Mouse (Mus musculus) embryonic facial prominence, embryonic 12.5 days (tissue): Measurements from ENCODE around the gene Plac8. TPM values are rescaled to one million over a fixed set of nuclear protein-coding genes. Genes with fewer than 3 reads are reported as not detected.

ENCODE experiments used
- ATAC-seq: fragments of 200-750 bp; cut with Nextera tagmentation; 2 replicates; pipeline ENCODE4 v1.8.0; 2017; ENCODE audit not compliant: insufficient number of reproducible peaks, insufficient read depth, low FRiP score, low TSS enrichment
- H3K27ac ChIP-seq: fragments of 300-500 bp; sonication (generic); 2 replicates; pipeline ENCODE4 v1.5.1; 2016; ENCODE audit warnings: mild to moderate bottlenecking
- H3K27me3 ChIP-seq: fragments of 300-500 bp; sonication (generic); 2 replicates; pipeline ENCODE4 v1.6.1; 2016; ENCODE audit warnings: mild to moderate bottlenecking, moderate library complexity
- H3K36me3 ChIP-seq: fragments of 300-500 bp; sonication (generic); 2 replicates; pipeline ENCODE4 v1.6.1; 2016; ENCODE audit warnings: mild to moderate bottlenecking
- H3K4me1 ChIP-seq: fragments of 300-500 bp; sonication (generic); 2 replicates; pipeline ENCODE4 v1.6.1; 2016
- H3K4me2 ChIP-seq: fragments of 300-500 bp; sonication (generic); replicated peaks from 2 replicates; pipeline ENCODE4 v1.6.1; 2016; ENCODE audit warnings: mild to moderate bottlenecking, moderate library complexity
- H3K4me3 ChIP-seq: fragments of 300-500 bp; sonication (generic); 2 replicates; pipeline ENCODE4 v1.5.1; 2016; ENCODE audit warnings: mild to moderate bottlenecking
- H3K9ac ChIP-seq: fragments of 300-500 bp; sonication (generic); 2 replicates; pipeline ENCODE4 v1.6.1; 2016; ENCODE audit warnings: mild to moderate bottlenecking, moderate library complexity
- H3K9me3 ChIP-seq: fragments of 300-500 bp; sonication (generic); 2 replicates; pipeline ENCODE4 v1.6.1; 2016; ENCODE audit warnings: mild to moderate bottlenecking, moderate library complexity
- WGBS: fragments of 180-500 bp; shearing (Covaris S2); methylation state at CpG from one replicate; pipeline ENCODE4 v1.1.7; 2016; 5-methylcytosine and 5-hydroxymethylcytosine counted together
- polyA plus RNA-seq: library from polyadenylated mRNA; unstranded; fragments of >200 nt; fragmentation: Nextera tagmentation; extraction: Ambion mirVana; gene quantifications from 2 replicates; pipeline ENCODE4 v1.2.1, GENCODE M21; 2016

Gene Plac8
- polyA plus RNA-seq, 1 experiment from 2014 or later = 3.6 TPM

DNA sequence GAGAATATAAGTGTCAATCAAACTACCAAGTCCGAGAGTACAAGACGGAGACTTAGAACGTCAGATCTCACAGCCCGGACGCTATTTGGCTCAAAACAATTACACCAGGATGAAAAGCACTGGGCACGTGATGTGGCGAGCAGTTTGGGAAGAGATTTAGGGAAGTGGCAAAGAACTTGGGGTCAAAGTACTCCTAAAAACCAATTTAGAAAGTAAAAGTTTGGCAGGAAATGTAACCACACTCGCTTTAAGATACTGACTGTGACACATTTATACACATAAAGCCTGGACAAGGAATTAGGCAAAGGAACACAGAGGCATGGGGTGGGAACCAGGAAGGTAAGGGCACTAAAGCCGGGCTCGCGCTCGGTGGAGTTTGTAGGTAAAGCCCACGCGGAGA lies 15.0 kb downstream of the Plac8 start:
- Histone ChIP-seq H3K4me2 (no peak overlapping the region), H3K9me3 (no peaks in the 10 kb centered on the region), H3K27me3 (no peaks in the 10 kb centered on the region), H3K36me3 (no peaks in the 10 kb centered on the region), H3K4me3 (no peak overlapping the region), H3K27ac (no peak overlapping the region), H3K4me1 (no peaks in the 10 kb centered on the region), H3K9ac (no peak overlapping the region)
- ATAC-seq = no peak
- 84% methylated on average over 14 of the region's 14 CpGs for WGBS

- 74% methylated on average over 8 of the region's 8 CpGs for WGBS
- Histone ChIP-seq H3K4me3 (no peak overlapping the region), H3K36me3 (peaks cover 7% of the 10 kb centered on the region), H3K27ac (no peak overlapping the region), H3K9me3 (no peaks in the 10 kb centered on the region), H3K27me3 (no peaks in the 10 kb centered on the region), H3K9ac (no peak overlapping the region), H3K4me2 (no peak overlapping the region), H3K4me1 (no peaks in the 10 kb centered on the region)
- no peak for ATAC-seq
These were observed 18.6 kb downstream of the Plac8 start for GRCm38 (mm10) chr5:100553426-100553825.

- Histone ChIP-seq H3K27me3 (no peaks in the 10 kb centered on the region), H3K36me3 (peaks cover 22% of the 10 kb centered on the region), H3K4me3 (no peak overlapping the region), H3K9ac (no peak overlapping the region), H3K4me2 (no peak overlapping the region), H3K27ac (no peak overlapping the region), H3K4me1 (no peaks in the 10 kb centered on the region), H3K9me3 (no peaks in the 10 kb centered on the region)
- WGBS = 66% methylated on average over 2 of the region's 2 CpGs
- no peak for ATAC-seq
These were observed 20.1 kb downstream of the Plac8 start for GRCm38 (mm10) chr5:100551952-100552351.

- Histone ChIP-seq H3K4me2 (no peak overlapping the region), H3K9ac (no peak overlapping the region), H3K36me3 (peaks cover 36% of the 10 kb centered on the region), H3K27me3 (no peaks in the 10 kb centered on the region), H3K4me1 (no peaks in the 10 kb centered on the region), H3K27ac (no peak overlapping the region), H3K4me3 (no peak overlapping the region), H3K9me3 (no peaks in the 10 kb centered on the region)
- WGBS = 84% methylated on average over 1 of the region's 1 CpGs
- no peak for ATAC-seq
These were observed 21.9 kb downstream of the Plac8 start for GRCm38 (mm10) chr5:100550151-100550550.

- Histone ChIP-seq H3K27me3 (no peaks in the 10 kb centered on the region), H3K9ac (no peak overlapping the region), H3K4me1 (no peaks in the 10 kb centered on the region), H3K4me2 (no peak overlapping the region), H3K27ac (no peak overlapping the region), H3K4me3 (no peak overlapping the region), H3K9me3 (no peaks in the 10 kb centered on the region), H3K36me3 (peaks cover 44% of the 10 kb centered on the region)
- no peak for ATAC-seq
- 95% methylated on average over 4 of the region's 4 CpGs for WGBS
These were observed 22.7 kb downstream of the Plac8 start for GRCm38 (mm10) chr5:100549311-100549710.

GRCm38 (mm10) chr5:100548236-100548635 lies 23.8 kb downstream of the Plac8 start:
- H3K27ac ChIP-seq = no peak overlapping the region
- H3K27me3 ChIP-seq = no peaks in the 10 kb centered on the region
- no peaks in the 10 kb centered on the region for H3K4me1 ChIP-seq
- no peaks in the 10 kb centered on the region for H3K9me3 ChIP-seq
- no peak overlapping the region for H3K9ac ChIP-seq
- no peak for ATAC-seq
- H3K36me3 ChIP-seq = peaks cover 53% of the 10 kb centered on the region
- 89% methylated on average over 2 of the region's 2 CpGs for WGBS
- no peak overlapping the region for H3K4me2 ChIP-seq
- H3K4me3 ChIP-seq = no peak overlapping the region

- Histone ChIP-seq H3K4me1 (no peaks in the 10 kb centered on the region), H3K4me2 (no peak overlapping the region), H3K4me3 (no peak overlapping the region), H3K9ac (no peak overlapping the region), H3K9me3 (no peaks in the 10 kb centered on the region), H3K36me3 (peaks cover 69% of the 10 kb centered on the region), H3K27me3 (no peaks in the 10 kb centered on the region), H3K27ac (no peak overlapping the region; the same call in 1 of the 2 replicates)
- WGBS = 90% methylated on average over 6 of the region's 6 CpGs
- ATAC-seq = no peak
These were observed 25.6 kb downstream of the Plac8 start for GRCm38 (mm10) chr5:100546294-100547080.

DNA sequence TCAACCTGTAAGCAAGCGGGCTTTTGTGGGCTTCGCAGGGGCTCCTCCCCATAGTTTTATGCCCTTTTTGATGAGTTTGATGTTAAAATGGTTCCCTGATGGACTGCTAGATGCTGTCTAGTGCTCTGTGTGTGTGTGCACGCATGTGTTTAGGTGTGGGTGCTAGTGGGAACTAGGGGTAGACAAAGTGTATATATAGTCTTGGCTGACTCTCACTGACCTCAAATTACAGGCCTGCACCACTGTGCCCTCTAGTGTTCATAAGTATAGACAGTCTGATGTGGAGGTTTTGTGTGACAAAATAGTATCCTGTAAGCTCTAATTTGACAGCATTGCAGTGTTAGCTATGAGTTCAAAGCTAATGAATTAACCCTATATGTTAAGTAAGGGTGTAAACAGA lies 35.4 kb downstream of the Plac8 start:
- no peak for ATAC-seq
- Histone ChIP-seq H3K36me3 (peaks cover 68% of the 10 kb centered on the region), H3K4me1 (no peaks in the 10 kb centered on the region), H3K27me3 (no peaks in the 10 kb centered on the region), H3K4me2 (no peak overlapping the region), H3K9me3 (no peaks in the 10 kb centered on the region), H3K9ac (no peak overlapping the region), H3K4me3 (no peak overlapping the region), H3K27ac (no peak overlapping the region)
- WGBS = 91% methylated on average over 3 of the region's 3 CpGs

- no peaks in the 10 kb centered on the region for H3K27me3 ChIP-seq
- H3K4me1 ChIP-seq = no peaks in the 10 kb centered on the region
- no peak overlapping the region for H3K4me2 ChIP-seq
- no peak overlapping the region for H3K9ac ChIP-seq
- no peak overlapping the region for H3K4me3 ChIP-seq
- no peak overlapping the region for H3K27ac ChIP-seq
- H3K9me3 ChIP-seq = no peaks in the 10 kb centered on the region
- WGBS = 85% methylated on average over 7 of the region's 7 CpGs
- H3K36me3 ChIP-seq = peaks cover 71% of the 10 kb centered on the region
- no peak for ATAC-seq
These were observed 36.2 kb downstream of the Plac8 start for GRCm38 (mm10) chr5:100535826-100536225.

DNA sequence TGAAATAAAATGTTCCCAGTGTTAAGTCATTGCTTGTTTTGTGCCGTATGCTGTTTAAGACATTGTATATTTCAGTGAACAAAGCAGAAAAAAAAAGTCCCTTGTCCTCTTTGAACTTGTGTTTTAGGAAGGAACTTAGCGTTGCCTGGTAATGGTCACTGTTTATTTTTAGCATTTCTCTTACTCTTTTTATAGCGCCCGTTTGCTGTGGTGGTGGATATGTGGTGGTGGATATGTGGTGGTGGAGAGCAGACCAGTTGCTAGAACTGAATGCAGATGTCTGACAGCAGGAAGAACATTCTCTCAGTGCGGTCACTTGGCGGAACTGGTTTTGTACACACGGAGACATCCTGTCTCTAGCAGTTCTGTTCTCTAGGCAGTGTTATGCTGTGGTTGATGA lies 45.9 kb downstream of the Plac8 start:
- ATAC-seq = no peak
- Histone ChIP-seq H3K9ac (no peak overlapping the region), H3K4me3 (no peak overlapping the region), H3K9me3 (no peaks in the 10 kb centered on the region), H3K4me2 (no peak overlapping the region), H3K27me3 (no peaks in the 10 kb centered on the region), H3K27ac (no peak overlapping the region), H3K4me1 (no peaks in the 10 kb centered on the region), H3K36me3 (peaks cover 32% of the 10 kb centered on the region)
- WGBS = 88% methylated on average over 7 of the region's 7 CpGs

- 78% methylated on average over 3 of the region's 3 CpGs for WGBS
- no peaks in the 10 kb centered on the region for H3K9me3 ChIP-seq
- H3K4me1 ChIP-seq = no peaks in the 10 kb centered on the region
- no peak for ATAC-seq
- H3K4me2 ChIP-seq = no peak overlapping the region
- peaks cover 27% of the 10 kb centered on the region for H3K36me3 ChIP-seq
- no peak overlapping the region for H3K4me3 ChIP-seq
- H3K9ac ChIP-seq = no peak overlapping the region
- no peak overlapping the region for H3K27ac ChIP-seq
- no peaks in the 10 kb centered on the region for H3K27me3 ChIP-seq
These were observed 46.4 kb downstream of the Plac8 start for GRCm38 (mm10) chr5:100525620-100526019.

DNA sequence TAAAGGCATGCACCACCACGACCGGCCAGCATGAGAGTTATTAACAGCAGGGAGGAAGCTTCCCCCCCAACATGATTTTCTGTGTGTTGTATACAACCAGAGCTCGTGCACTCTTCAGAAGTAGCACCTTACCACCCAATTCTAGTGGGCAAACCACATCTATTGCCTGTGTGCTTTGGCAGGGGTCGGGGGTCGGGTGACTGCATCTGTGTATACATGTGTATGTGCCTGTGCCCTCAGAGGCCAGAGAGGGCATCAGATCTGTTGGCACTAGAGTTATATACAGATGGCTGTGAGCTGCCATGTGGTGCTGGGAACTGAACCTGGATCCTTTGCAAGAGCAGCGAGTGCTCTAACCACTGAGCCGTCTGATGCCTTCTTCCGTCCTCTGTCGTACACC lies 47.1 kb downstream of the Plac8 start:
- no peak overlapping the region for H3K9ac ChIP-seq
- H3K4me3 ChIP-seq = no peak overlapping the region
- H3K9me3 ChIP-seq = no peaks in the 10 kb centered on the region
- H3K4me1 ChIP-seq = peaks cover 3% of the 10 kb centered on the region; the same call in 1 of the 2 replicates
- no peak overlapping the region for H3K27ac ChIP-seq
- no peaks in the 10 kb centered on the region for H3K27me3 ChIP-seq
- no peak for ATAC-seq
- WGBS = 94% methylated on average over 9 of the region's 9 CpGs
- H3K36me3 ChIP-seq = peaks cover 20% of the 10 kb centered on the region
- H3K4me2 ChIP-seq = no peak overlapping the region
